ENCODE assay signal across 19 mouse cellular contexts in the genomic region with DNA sequence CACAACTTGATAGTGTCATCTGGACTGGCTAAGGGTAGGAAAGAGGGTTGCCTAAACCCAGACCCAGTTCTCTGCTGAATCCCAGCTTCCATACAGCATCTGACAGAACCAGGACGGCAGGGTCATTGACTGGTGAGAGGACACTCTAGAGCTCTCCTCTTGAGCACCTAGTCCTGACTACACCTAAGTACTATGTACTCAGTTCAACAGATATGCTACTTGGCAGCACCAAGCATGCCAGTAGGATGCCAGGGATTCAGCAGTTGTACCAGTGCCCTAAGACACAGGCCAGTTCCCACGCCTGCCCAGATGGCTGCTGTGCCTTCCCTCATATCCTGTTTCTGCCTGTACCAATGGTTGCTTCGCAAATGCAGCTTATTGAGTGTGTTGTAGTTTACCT. TPM values are rescaled to one million over a fixed set of nuclear protein-coding genes. Genes with fewer than 3 reads are reported as not detected.
DNase-seq lines count a peak whose midpoint lies in the region; ATAC-seq and TF ChIP-seq lines count a peak whose summit lies in the region.
"Had no signal": no experiment of that assay in that cellular context is flagged by ENCODE, and none has a peak within 500 bp of the region (broad histone marks: within the 10 kb centered on the region; RNA-seq: fewer than 3 reads in every experiment).

No protein-coding gene starts in this region.

- peaks cover 49% of the 10 kb centered on the region for H3K36me3 ChIP-seq in heart, embryonic 11.5 days (ENCODE audit: control insufficient read depth, insufficient read depth, low read length)
- H3K36me3 ChIP-seq in lung, postnatal 0 days (ENCODE audit: insufficient read depth, low read length): no peaks in the 10 kb centered on the region

- TF ChIP-seq EP300 in lung, postnatal 0 days (IDR thresholded peaks at IDR 0.05): no peak

- no peak for ATAC-seq in heart, embryonic 11.5 days (replicated peaks; ENCODE audit: insufficient number of reproducible peaks, low FRiP score, low TSS enrichment)
- ATAC-seq in lung, postnatal 0 days: peak; percentile 68
- ATAC-seq: forebrain, embryonic 13.5 days; forebrain, embryonic 15.5 days had no signal

- 81% methylated on average over 3 of the region's 3 CpGs for WGBS in heart, embryonic 11.5 days (ENCODE audit: insufficient replicate concordance)
- 78% methylated on average over 3 of the region's 3 CpGs for WGBS in lung, postnatal 0 days

- no peaks in the 10 kb centered on the region for H3K9me3 ChIP-seq in heart, embryonic 11.5 days (replicated peaks; ENCODE audit: control insufficient read depth, low read length)
- H3K9me3 ChIP-seq in lung, postnatal 0 days (ENCODE audit: low read length): no peaks in the 10 kb centered on the region
- H3K9me3 ChIP-seq: embryonic facial prominence, embryonic 10.5 days; embryonic facial prominence, embryonic 12.5 days; forebrain, embryonic 13.5 days; forebrain, embryonic 15.5 days had no signal

- no peaks in the 10 kb centered on the region for H3K4me1 ChIP-seq in heart, embryonic 11.5 days (ENCODE audit: control insufficient read depth, insufficient read depth, low read length)
- H3K4me1 ChIP-seq in lung, postnatal 0 days (ENCODE audit: insufficient read depth, low read depth, low read length): no peaks in the 10 kb centered on the region
- H3K4me1 ChIP-seq: embryonic facial prominence, embryonic 12.5 days; forebrain, embryonic 13.5 days; forebrain, embryonic 15.5 days had no signal

- TF ChIP-seq CTCF in lung, postnatal 0 days (IDR thresholded peaks at IDR 0.05): no peak

- no peaks in the 10 kb centered on the region for H3K27me3 ChIP-seq in heart, embryonic 11.5 days (ENCODE audit: control insufficient read depth, insufficient read depth, low read length)
- no peaks in the 10 kb centered on the region for H3K27me3 ChIP-seq in lung, postnatal 0 days (replicated peaks; ENCODE audit: insufficient read depth, low read length)
- H3K27me3 ChIP-seq: embryonic facial prominence, embryonic 12.5 days; forebrain, embryonic 13.5 days; forebrain, embryonic 15.5 days had no signal

- no peak overlapping the region for H3K4me3 ChIP-seq in heart, embryonic 11.5 days (ENCODE audit: low read depth, low read length)
- no peak overlapping the region for H3K4me3 ChIP-seq in lung, postnatal 0 days (ENCODE audit: low read depth, low read length)
- H3K4me3 ChIP-seq: embryonic facial prominence, embryonic 10.5 days; embryonic facial prominence, embryonic 12.5 days; forebrain, embryonic 13.5 days; forebrain, embryonic 15.5 days had no signal

- H3K27ac ChIP-seq in heart, embryonic 11.5 days (ENCODE audit: low read depth, low read length): no peak overlapping the region
- no peak overlapping the region for H3K27ac ChIP-seq in lung, postnatal 0 days (ENCODE audit: low read length)
- H3K27ac ChIP-seq: embryonic facial prominence, embryonic 10.5 days; embryonic facial prominence, embryonic 12.5 days; forebrain, embryonic 13.5 days; forebrain, embryonic 15.5 days had no signal

- intact Hi-C loops in heart, postnatal 25 days (cut with DNase I): no loop called here
- intact Hi-C loops in heart, postnatal 10 days (cut with DNase I): no loop called here
- intact Hi-C loops in left cerebral cortex, postnatal 36 days (cut with DNase I): no loop called here

- H3K4me2 ChIP-seq in heart, embryonic 11.5 days: no peak overlapping the region
- H3K4me2 ChIP-seq in lung, postnatal 0 days (replicated peaks; ENCODE audit: low read depth, low read length): no peak overlapping the region
- H3K4me2 ChIP-seq: embryonic facial prominence, embryonic 12.5 days; forebrain, embryonic 13.5 days; forebrain, embryonic 15.5 days had no signal

- peak; percentile 11 to 30 for DNase-seq in heart, adult 9 months (ENCODE audit: low spot score in 2 of 2)
- no peak for DNase-seq in heart, postnatal 25 days (ENCODE audit: low spot score)
- peak; percentile 41 to 42 for DNase-seq in heart, postnatal 10 days
- no peak for DNase-seq in lung, postnatal 0 days (ENCODE audit: low spot score)
- DNase-seq in lung, postnatal 25 days (ENCODE audit: low spot score): no peak
- peak; percentile 18 for DNase-seq in brain, adult 2 months (ENCODE audit: low read depth, low spot score)
- no peak for DNase-seq in left cerebral cortex, postnatal 36 days (ENCODE audit: low spot score in 2 of 2)
- DNase-seq: adrenal gland, adult 2 months; adrenal gland, postnatal 10 days; adrenal gland, postnatal 25 days; cerebellum, adult 11-12 months; cerebellum, adult 9-10 months; cerebellum, postnatal 10 days had no signal

- H3K9ac ChIP-seq in heart, embryonic 11.5 days (ENCODE audit: low read depth, low read length): no peak overlapping the region
- no peak overlapping the region for H3K9ac ChIP-seq in lung, postnatal 0 days (replicated peaks; ENCODE audit: low read depth)
- H3K9ac ChIP-seq: embryonic facial prominence, embryonic 12.5 days; forebrain, embryonic 13.5 days; forebrain, embryonic 15.5 days had no signal

RNA-seq across cellular contexts. Expression of a gene that starts 34.5 kb away (rescaled TPM):
- total RNA-seq in heart, postnatal 25 days (2021): 1 to 10 TPM; 1.2 TPM
- total RNA-seq in heart, postnatal 10 days (2021): 1 to 10 TPM; 3.0 to 3.4 TPM
- 2.3 and 2.4 TPM in 2 replicates for polyA plus RNA-seq in heart, embryonic 11.5 days (2014; fragmentation: Nextera tagmentation; extraction: Ambion mirVana)
- polyA plus RNA-seq in lung, postnatal 0 days (2015; fragmentation: Nextera tagmentation; extraction: Ambion mirVana): 3.1 and 3.2 TPM in 2 replicates
- total RNA-seq in left cerebral cortex, postnatal 36 days (2021): 1 to 10 TPM; 2.4 to 3.2 TPM
- total RNA-seq: MEL had no signal

Comparison
In these comparisons a context has a peak if more than half of its experiments do, and no peak if none do; other contexts are left out.
1. DNase-seq: peak in heart, adult 9 months (2 of 2), heart, postnatal 10 days (2 of 2) and brain, adult 2 months (single experiment); none in heart, postnatal 25 days (single experiment), lung, postnatal 0 days (single experiment), lung, postnatal 25 days (single experiment) and left cerebral cortex, postnatal 36 days (0 of 2).